Mouse (Mus musculus) ES-E14 (cell line): ENCODE measurements around the gene Cd36.

Experiments used
- CHD2 ChIP-seq: IDR thresholded peaks from 2 replicates; pipeline ENCODE4 v1.6.1; 2014; ENCODE audit warnings: mild to moderate bottlenecking, low read depth, low read length, inconsistent platforms
- HCFC1 ChIP-seq: IDR thresholded peaks from 2 replicates; pipeline ENCODE4 v1.6.1; 2012; ENCODE audit warnings: low read length, inconsistent platforms, borderline replicate concordance; ENCODE audit not compliant: insufficient read depth

- TF ChIP-seq CHD2, result no peak
- TF ChIP-seq HCFC1, result no peak
These were observed 10.3 kb upstream of the Cd36 start for GRCm38 (mm10) chr5:17898948-17899347.
